Mouse (Mus musculus) macrophage (primary cell): ENCODE measurements at regions not wholly inside any gene's neighbourhood (a gene's known extent, or its start where the extent isn't known, plus 50 kb on each side); places are given as distances from the start of the nearest gene placed in this dataset.

Experiments used
- H3K27ac ChIP-seq: fragments of 350-480 bp; formaldehyde crosslinking; 2 replicates; pipeline ENCODE4 v1.9.0; 2021
- H3K36me3 ChIP-seq: fragments of 350-480 bp; formaldehyde crosslinking; 2 replicates; pipeline ENCODE4 v1.9.0; 2021; ENCODE audit errors: inconsistent target
- H3K4me3 ChIP-seq: fragments of 350-480 bp; formaldehyde crosslinking; 2 replicates; pipeline ENCODE4 v1.9.0; 2021; ENCODE audit errors: inconsistent target
- H3K79me2 ChIP-seq: fragments of 350-480 bp; formaldehyde crosslinking; 2 replicates; pipeline ENCODE4 v1.9.0; 2021; ENCODE audit errors: inconsistent target
- WGBS: methylation state at CpG from one replicate; pipeline ENCODE4 v1.1.7; 2026; ENCODE audit warnings: inconsistent platforms; ENCODE audit not compliant: missing documents; 5-methylcytosine and 5-hydroxymethylcytosine counted together

GRCm38 (mm10) chr3:38129167-38129500, 355.5 kb downstream of the Ankrd50 start:
- no peaks in the 10 kb centered on the region for H3K79me2 ChIP-seq
- H3K4me3 ChIP-seq: no peak overlapping the region
- no peaks in the 10 kb centered on the region for H3K36me3 ChIP-seq
- 56% methylated on average over 2 of the region's 2 CpGs for WGBS
- H3K27ac ChIP-seq: no peak overlapping the region

GRCm38 (mm10) chr3:38128486-38129166, 356.0 kb downstream of the Ankrd50 start:
- 15% methylated on average over 5 of the region's 5 CpGs for WGBS
- no peaks in the 10 kb centered on the region for H3K79me2 ChIP-seq
- H3K27ac ChIP-seq: no peak overlapping the region
- H3K36me3 ChIP-seq: no peaks in the 10 kb centered on the region
- H3K4me3 ChIP-seq: no peak overlapping the region

DNA sequence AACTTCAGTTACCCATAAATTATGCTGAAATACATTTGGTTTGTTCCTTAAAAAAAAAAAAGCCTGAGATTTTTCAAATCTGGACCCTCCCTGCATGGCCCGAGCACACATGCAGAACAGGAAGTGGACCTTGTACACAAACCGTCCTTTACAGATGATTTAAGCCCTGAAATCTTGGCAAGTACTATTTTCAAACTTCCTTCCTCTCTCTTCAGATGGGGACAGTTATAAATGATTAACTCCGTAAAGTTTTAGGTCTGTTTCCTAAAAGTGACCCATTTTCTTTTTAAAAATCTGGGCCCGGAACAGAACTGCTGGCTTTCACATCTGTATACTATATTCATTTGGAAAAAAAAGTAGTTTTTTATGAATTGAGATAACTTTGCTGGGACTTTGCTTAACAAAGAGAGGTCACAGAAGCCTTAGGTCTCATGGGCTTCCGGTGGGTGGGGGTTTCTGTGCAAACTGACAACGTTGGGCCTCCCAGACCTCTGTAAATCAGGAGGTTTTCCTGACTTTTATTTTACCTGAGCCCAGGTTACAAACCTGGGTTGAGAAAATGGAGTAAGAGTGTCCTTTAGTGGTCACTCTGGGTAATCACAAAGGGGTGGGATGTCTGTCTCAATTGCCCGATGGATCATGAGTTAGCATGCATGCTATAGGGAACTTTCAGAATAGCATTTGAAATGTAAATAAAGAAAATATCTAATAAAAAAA, 368.4 kb downstream of the Ankrd50 start:
- Histone ChIP-seq H3K36me3 (no peaks in the 10 kb centered on the region), H3K27ac (peak overlapping the region; percentile 50), H3K79me2 (no peaks in the 10 kb centered on the region), H3K4me3 (no peak overlapping the region)
- WGBS: 1% methylated on average over 7 of the region's 7 CpGs

GRCm38 (mm10) chr3:38112568-38112967, 372.1 kb downstream of the Ankrd50 start:
- H3K79me2 ChIP-seq: no peaks in the 10 kb centered on the region
- no peaks in the 10 kb centered on the region for H3K36me3 ChIP-seq
- no peak overlapping the region for H3K27ac ChIP-seq
- no peak overlapping the region for H3K4me3 ChIP-seq
- 16% methylated on average over 3 of the region's 3 CpGs for WGBS

GRCm38 (mm10) chr3:38105022-38105857, 379.4 kb downstream of the Ankrd50 start:
- 80% methylated on average over 4 of the region's 4 CpGs for WGBS
- H3K79me2 ChIP-seq: no peaks in the 10 kb centered on the region
- H3K4me3 ChIP-seq: no peak overlapping the region
- no peaks in the 10 kb centered on the region for H3K36me3 ChIP-seq
- H3K27ac ChIP-seq: peak overlapping the region; percentile 22; the same call in 1 of the 2 replicates

GRCm38 (mm10) chr3:38104418-38104817, 380.1 kb upstream of the Gm5148 start:
- no peaks in the 10 kb centered on the region for H3K36me3 ChIP-seq
- H3K27ac ChIP-seq: no peak overlapping the region
- 69% methylated on average over 3 of the region's 3 CpGs for WGBS
- H3K79me2 ChIP-seq: no peaks in the 10 kb centered on the region
- H3K4me3 ChIP-seq: no peak overlapping the region

- no peaks in the 10 kb centered on the region for H3K79me2 ChIP-seq
- H3K27ac ChIP-seq: no peak overlapping the region
- WGBS: 100% methylated on average over 1 of the region's 1 CpGs
- no peaks in the 10 kb centered on the region for H3K36me3 ChIP-seq
- H3K4me3 ChIP-seq: no peak overlapping the region
Measured at GRCm38 (mm10) chr3:38102985-38103384, 378.7 kb upstream of the Gm5148 start.

DNA sequence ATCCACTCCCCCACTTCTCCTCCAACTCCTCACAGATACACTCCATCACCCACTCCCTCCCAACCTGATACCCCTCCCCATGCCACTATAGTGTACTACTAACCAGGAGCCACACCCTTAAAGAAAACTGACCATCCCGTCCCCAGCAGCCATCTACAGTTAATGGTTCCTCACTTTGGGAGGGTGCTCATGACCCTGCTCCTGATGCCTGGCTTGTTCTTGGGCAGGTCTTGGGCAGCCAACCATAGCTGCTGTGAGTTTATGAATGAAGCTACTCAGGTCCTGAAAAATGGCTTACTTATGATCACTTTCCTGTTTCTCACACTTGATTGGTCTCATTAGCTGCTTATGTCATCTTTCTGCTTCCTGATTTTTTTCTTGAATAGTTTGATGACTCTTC, 377.9 kb upstream of the Gm5148 start:
- Histone ChIP-seq H3K27ac (0 out of 2 replicates have a peak overlapping the region, but pooled peaks have one; percentile 29), H3K36me3 (no peaks in the 10 kb centered on the region), H3K79me2 (no peaks in the 10 kb centered on the region), H3K4me3 (no peak overlapping the region)
- 86% methylated on average over 1 of the region's 1 CpGs for WGBS

DNA sequence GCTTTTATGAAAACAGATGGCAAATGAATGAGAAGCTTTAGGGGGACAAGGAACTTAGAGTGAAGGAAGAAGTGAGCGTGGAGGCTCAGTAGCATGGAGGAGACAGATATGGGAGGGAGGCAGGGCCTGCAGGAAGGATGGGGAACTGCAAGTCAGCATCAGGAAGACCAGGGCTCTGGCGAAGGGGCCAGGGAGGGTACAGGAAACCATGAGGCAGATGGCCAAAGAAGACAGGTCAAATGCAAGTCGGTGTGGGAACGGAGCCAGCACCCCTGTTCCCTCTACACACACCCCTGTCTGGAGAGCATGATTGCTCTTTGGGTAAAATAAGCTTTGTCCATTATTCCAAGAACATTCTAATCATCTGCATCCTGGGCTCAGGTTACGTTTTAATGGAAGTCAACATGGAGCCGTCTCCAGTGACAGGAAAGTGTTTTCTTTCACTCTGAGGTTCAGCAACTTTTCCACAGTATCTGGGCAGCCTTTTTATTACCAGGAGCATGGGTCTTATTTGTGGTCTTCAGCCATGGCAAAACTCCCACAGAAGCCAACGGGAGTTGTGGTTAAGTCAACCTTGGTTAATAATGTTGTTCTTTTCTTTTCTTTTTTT, 370.2 kb upstream of the Gm5148 start:
- WGBS: 24% methylated on average over 7 of the region's 7 CpGs
- Histone ChIP-seq H3K79me2 (no peaks in the 10 kb centered on the region), H3K27ac (no peak overlapping the region), H3K4me3 (no peak overlapping the region), H3K36me3 (no peaks in the 10 kb centered on the region)

GRCm38 (mm10) chr3:38084548-38084947, 360.3 kb upstream of the Gm5148 start:
- no peaks in the 10 kb centered on the region for H3K36me3 ChIP-seq
- H3K27ac ChIP-seq: no peak overlapping the region
- H3K79me2 ChIP-seq: no peaks in the 10 kb centered on the region
- WGBS: 86% methylated on average over 6 of the region's 6 CpGs
- no peak overlapping the region for H3K4me3 ChIP-seq

GRCm38 (mm10) chr3:38082386-38082785, 358.1 kb upstream of the Gm5148 start:
- no peaks in the 10 kb centered on the region for H3K79me2 ChIP-seq
- H3K4me3 ChIP-seq: no peak overlapping the region
- no peaks in the 10 kb centered on the region for H3K36me3 ChIP-seq
- 97% methylated on average over 11 of the region's 11 CpGs for WGBS
- H3K27ac ChIP-seq: no peak overlapping the region

- Histone ChIP-seq H3K36me3 (no peaks in the 10 kb centered on the region), H3K4me3 (no peak overlapping the region), H3K79me2 (no peaks in the 10 kb centered on the region), H3K27ac (no peak overlapping the region)
- 6% methylated on average over 1 of the region's 1 CpGs for WGBS
Measured at GRCm38 (mm10) chr3:38076835-38077234, 352.5 kb upstream of the Gm5148 start.

- Histone ChIP-seq H3K4me3 (no peak overlapping the region), H3K27ac (no peak overlapping the region), H3K36me3 (no peaks in the 10 kb centered on the region), H3K79me2 (no peaks in the 10 kb centered on the region)
- WGBS: 93% methylated on average over 4 of the region's 4 CpGs
Measured at GRCm38 (mm10) chr3:38073946-38074345, 349.7 kb upstream of the Gm5148 start.

DNA sequence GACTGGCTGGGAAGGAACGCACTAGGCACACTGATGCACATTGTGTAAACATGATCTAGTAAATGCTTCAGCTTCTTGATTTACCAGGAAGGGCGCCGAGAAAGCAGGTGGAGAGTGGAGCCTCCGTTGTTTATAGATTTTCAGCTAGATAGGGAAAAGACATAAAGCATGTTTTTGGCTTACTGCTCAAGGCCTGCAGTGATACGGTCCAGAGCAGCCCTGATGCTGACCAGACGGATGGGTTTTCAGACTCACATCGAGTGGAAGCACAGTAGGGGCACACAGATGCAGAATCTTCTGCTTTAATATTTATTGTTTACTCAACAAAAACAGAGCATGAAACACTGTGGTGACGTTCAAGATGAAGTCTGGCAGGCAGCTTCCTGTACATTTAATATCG, 331.3 kb upstream of the Gm5148 start:
- Histone ChIP-seq H3K36me3 (no peaks in the 10 kb centered on the region), H3K27ac (no peak overlapping the region), H3K4me3 (no peak overlapping the region), H3K79me2 (no peaks in the 10 kb centered on the region)
- WGBS: 84% methylated on average over 9 of the region's 9 CpGs
